Comparison of ENCODE assay signal across 8 mouse cellular contexts in the genomic region with DNA sequence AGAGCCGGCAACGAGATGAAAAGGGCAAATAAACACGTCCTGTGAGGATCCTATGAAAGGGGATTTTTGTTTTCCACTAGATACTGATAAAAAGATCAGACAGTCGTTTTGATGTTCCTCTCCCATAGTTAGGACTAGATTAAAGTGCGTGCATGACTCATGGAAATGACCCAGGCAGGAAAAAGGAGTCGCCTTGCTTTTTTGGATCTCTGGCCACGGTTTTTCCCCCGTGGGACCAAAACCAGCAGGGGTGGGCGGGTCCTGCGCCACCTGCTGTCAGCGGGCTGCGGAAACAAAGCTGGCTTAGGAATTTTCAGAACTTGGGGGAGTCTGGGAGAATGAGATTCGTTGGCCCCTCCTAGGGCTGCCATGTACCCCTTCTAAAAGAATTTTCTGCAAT.
DNase-seq lines count a peak whose midpoint lies in the region; ATAC-seq lines count a peak whose summit lies in the region.

No protein-coding gene starts in this region.

- no peak overlapping the region for H3K4me3 ChIP-seq in intestine, embryonic 15.5 days (replicated peaks)
- no peak overlapping the region for H3K4me3 ChIP-seq in liver, embryonic 15.5 days (replicated peaks)
- H3K4me3 ChIP-seq in neural tube, embryonic 11.5 days (ENCODE audit: low read depth, low read length): no peak overlapping the region

- H3K27ac ChIP-seq in intestine, embryonic 15.5 days: no peak overlapping the region
- H3K27ac ChIP-seq in liver, embryonic 15.5 days (replicated peaks): no peak overlapping the region
- H3K27ac ChIP-seq in neural tube, embryonic 11.5 days (ENCODE audit: low read depth, low read length): no peak overlapping the region

- H3K9me3 ChIP-seq in intestine, embryonic 15.5 days: no peaks in the 10 kb centered on the region
- H3K9me3 ChIP-seq in liver, embryonic 15.5 days (replicated peaks): no peaks in the 10 kb centered on the region
- no peaks in the 10 kb centered on the region for H3K9me3 ChIP-seq in neural tube, embryonic 11.5 days (ENCODE audit: control insufficient read depth, low read length)

- no peak overlapping the region for H3K9ac ChIP-seq in intestine, embryonic 15.5 days
- H3K9ac ChIP-seq in liver, embryonic 15.5 days: no peak overlapping the region
- H3K9ac ChIP-seq in neural tube, embryonic 11.5 days (ENCODE audit: low read length): no peak overlapping the region

- peak overlapping the region; percentile 45 for H3K4me2 ChIP-seq in intestine, embryonic 15.5 days (replicated peaks)
- peak overlapping the region; percentile 42 for H3K4me2 ChIP-seq in liver, embryonic 15.5 days
- H3K4me2 ChIP-seq in neural tube, embryonic 11.5 days (ENCODE audit: low read depth): peak overlapping the region; percentile 27

- H3K36me3 ChIP-seq in intestine, embryonic 15.5 days: no peaks in the 10 kb centered on the region
- H3K36me3 ChIP-seq in liver, embryonic 15.5 days (replicated peaks): no peaks in the 10 kb centered on the region
- H3K36me3 ChIP-seq in neural tube, embryonic 11.5 days (ENCODE audit: control insufficient read depth, insufficient read depth, low read length): no peaks in the 10 kb centered on the region

- H3K27me3 ChIP-seq in intestine, embryonic 15.5 days (replicated peaks): no peaks in the 10 kb centered on the region
- H3K27me3 ChIP-seq in liver, embryonic 15.5 days: peaks cover 13% of the 10 kb centered on the region
- no peaks in the 10 kb centered on the region for H3K27me3 ChIP-seq in neural tube, embryonic 11.5 days (ENCODE audit: control insufficient read depth, insufficient read depth, low read length)

- H3K4me1 ChIP-seq in intestine, embryonic 15.5 days (replicated peaks): peaks cover 10% of the 10 kb centered on the region
- H3K4me1 ChIP-seq in liver, embryonic 15.5 days (replicated peaks): no peaks in the 10 kb centered on the region
- no peaks in the 10 kb centered on the region for H3K4me1 ChIP-seq in neural tube, embryonic 11.5 days (ENCODE audit: control insufficient read depth, insufficient read depth, low read length)

- 0 out of 2 replicates have a peak, but pooled peaks have one; percentile 25 for ATAC-seq in common myeloid progenitor, adult 5-6 weeks (replicated peaks; ENCODE audit: low read depth, poor library complexity, severe bottlenecking)
- peak; percentile 50 for ATAC-seq in granulocyte monocyte progenitor cell, adult 5-6 weeks (replicated peaks; ENCODE audit: poor library complexity, severe bottlenecking)
- peak; percentile 34; the same call in 1 of the 2 replicates for ATAC-seq in intestine, embryonic 15.5 days
- ATAC-seq in liver, embryonic 15.5 days (ENCODE audit: insufficient read depth): no peak
- ATAC-seq in neural tube, embryonic 11.5 days (ENCODE audit: insufficient read depth, low FRiP score, low TSS enrichment): no peak

- 6% methylated on average over 13 of the region's 13 CpGs for WGBS in intestine, embryonic 15.5 days
- WGBS in liver, embryonic 15.5 days (ENCODE audit: insufficient replicate concordance): 6% methylated on average over 13 of the region's 13 CpGs
- WGBS in neural tube, embryonic 11.5 days: 9% methylated on average over 13 of the region's 13 CpGs

- DNase-seq in cerebellum, postnatal 10 days: peak; percentile 52 to 59
- no peak for DNase-seq in cerebellum, adult 8-10 months
- peak; percentile 57 for DNase-seq in neural tube, embryonic 11.5 days (ENCODE audit: low spot score)
- peak; percentile 34 for DNase-seq in thymus, postnatal 25 days

Comparison
In these comparisons a context has a peak if more than half of its experiments do, and no peak if none do; other contexts are left out.
1. ATAC-seq: peak in common myeloid progenitor, adult 5-6 weeks (single experiment), granulocyte monocyte progenitor cell, adult 5-6 weeks (single experiment) and intestine, embryonic 15.5 days (single experiment); none in liver, embryonic 15.5 days (single experiment) and neural tube, embryonic 11.5 days (single experiment).
2. Peak in every context shown above with its lines, with median percentiles within 50 percentile points of each other: H3K4me2 ChIP-seq.